Mouse (Mus musculus) liver, adult 2 months (tissue): ENCODE results near the gene Aip.

Source experiments
- CTCF ChIP-seq: fragments of 200-500 bp; IDR thresholded peaks from 2 replicates; pipeline ENCODE4 v1.5.1; 2011; ENCODE audit warnings: low read depth, low read length, control low read depth
- POLR2A ChIP-seq: fragments of 200-500 bp; IDR thresholded peaks from 2 replicates; pipeline ENCODE4 v1.6.1; 2011; ENCODE audit warnings: low read length, control low read depth; ENCODE audit not compliant: insufficient read depth; ENCODE audit errors: extremely low read depth

DNA sequence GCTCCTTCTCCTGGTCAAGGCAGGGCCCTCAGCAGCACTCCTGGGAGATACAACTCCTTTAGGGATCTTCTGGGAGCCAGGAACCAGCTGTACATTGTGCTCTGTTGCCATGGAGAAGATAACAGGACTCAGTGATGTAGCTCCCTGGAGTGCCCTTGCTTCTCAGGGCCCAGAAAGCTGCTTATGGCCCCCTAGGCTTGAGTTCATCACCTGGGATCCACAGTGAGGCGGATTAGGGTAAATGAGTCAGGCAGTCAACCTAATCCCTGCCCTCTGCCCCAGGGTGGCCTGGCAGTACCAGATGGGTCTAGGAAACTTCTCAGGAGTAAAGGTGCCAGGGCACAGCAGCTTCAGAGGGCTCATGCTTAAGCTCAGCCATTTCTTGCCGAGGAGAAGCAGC lies 13.8 kb upstream of the Aip start, which contains the start of gene Gpr152:
- TF ChIP-seq POLR2A (no peak), CTCF (no peak)
